Mouse (Mus musculus) olfactory bulb, adult 2 months (tissue): ENCODE data around the gene Syf2.

Experiments
- CTCF ChIP-seq: fragments of 200-500 bp; IDR thresholded peaks from 2 replicates; pipeline ENCODE4 v1.5.1; 2012; ENCODE audit warnings: low read depth, mild to moderate bottlenecking, low read length, moderate library complexity; ENCODE audit not compliant: insufficient read depth
- POLR2A ChIP-seq: fragments of 200-500 bp; IDR thresholded peaks from 2 replicates; pipeline ENCODE4 v1.6.1; 2012; ENCODE audit warnings: mild to moderate bottlenecking, low read depth, low read length, moderate library complexity; ENCODE audit not compliant: insufficient read depth

- no peak for TF ChIP-seq CTCF
- TF ChIP-seq POLR2A: no peak
Measured at GRCm38 (mm10) chr4:134975929-134976308, 45.2 kb downstream of the Syf2 start.
